Mouse (Mus musculus): ENCODE measurements at regions not wholly inside any gene's neighbourhood (a gene's known extent, or its start where the extent isn't known, plus 50 kb on each side); places are given as distances from the start of the nearest gene placed in this dataset.

GRCm38 (mm10) chr1:184395215-184395614 lies 337.2 kb downstream of the Hlx start:
- peak; percentile 16 for DNase-seq (ENCODE audit: low read depth, low spot score)

- no peak for DNase-seq (ENCODE audit: low read depth, low spot score)
These were observed 337.7 kb downstream of the Hlx start for GRCm38 (mm10) chr1:184394559-184395194.

- no peak for DNase-seq (ENCODE audit: low read depth, low spot score)
These were observed 348.2 kb downstream of the Hlx start for GRCm38 (mm10) chr1:184384088-184384823.

- DNase-seq (ENCODE audit: low read depth, low spot score): no peak
These were observed 344.6 kb upstream of the 1700056E22Rik start for GRCm38 (mm10) chr1:184378665-184379064.

- DNase-seq (ENCODE audit: low read depth, low spot score): no peak
These were observed 330.9 kb upstream of the 1700056E22Rik start for GRCm38 (mm10) chr1:184365026-184365425.

- DNase-seq (ENCODE audit: low read depth, low spot score): no peak
These were observed 324.1 kb upstream of the 1700056E22Rik start for GRCm38 (mm10) chr1:184358226-184358568.

GRCm38 (mm10) chr1:184357474-184358225 lies 323.5 kb upstream of the 1700056E22Rik start:
- DNase-seq (ENCODE audit: low read depth, low spot score): no peak

- no peak for DNase-seq (ENCODE audit: low read depth, low spot score)
These were observed 319.8 kb upstream of the 1700056E22Rik start for GRCm38 (mm10) chr1:184353832-184354449.

GRCm38 (mm10) chr1:184351760-184352159 lies 317.7 kb upstream of the 1700056E22Rik start:
- DNase-seq (ENCODE audit: low read depth, low spot score): no peak

- DNase-seq (ENCODE audit: low read depth, low spot score): no peak
These were observed 310.7 kb upstream of the 1700056E22Rik start for GRCm38 (mm10) chr1:184344829-184345228.

GRCm38 (mm10) chr1:184335952-184336351 lies 301.9 kb upstream of the 1700056E22Rik start:
- DNase-seq (ENCODE audit: low read depth, low spot score): no peak

- no peak for DNase-seq (ENCODE audit: low read depth, low spot score)
These were observed 301.2 kb upstream of the 1700056E22Rik start for GRCm38 (mm10) chr1:184335281-184335680.

GRCm38 (mm10) chr1:184334818-184335217 lies 300.7 kb upstream of the 1700056E22Rik start:
- DNase-seq (ENCODE audit: low read depth, low spot score): no peak

- no peak for DNase-seq (ENCODE audit: low read depth, low spot score)
These were observed 299.0 kb upstream of the 1700056E22Rik start for GRCm38 (mm10) chr1:184333086-184333485.

GRCm38 (mm10) chr1:184330516-184331350 lies 296.6 kb upstream of the 1700056E22Rik start:
- no peak for DNase-seq (ENCODE audit: low read depth, low spot score)

- no peak for DNase-seq (ENCODE audit: low read depth, low spot score)
These were observed 292.1 kb upstream of the 1700056E22Rik start for GRCm38 (mm10) chr1:184326191-184326590.

- no peak for DNase-seq (ENCODE audit: low read depth, low spot score)
These were observed 290.1 kb upstream of the 1700056E22Rik start for GRCm38 (mm10) chr1:184324234-184324633.

GRCm38 (mm10) chr1:184320521-184321177 lies 286.5 kb upstream of the 1700056E22Rik start:
- no peak for DNase-seq (ENCODE audit: low read depth, low spot score)

- DNase-seq (ENCODE audit: low read depth, low spot score): no peak
These were observed 276.2 kb upstream of the 1700056E22Rik start for GRCm38 (mm10) chr1:184310185-184310815.

- DNase-seq (ENCODE audit: low read depth, low spot score): no peak
These were observed 270.7 kb upstream of the 1700056E22Rik start for GRCm38 (mm10) chr1:184304813-184305212.

Data from WW6 (cell line).